Mouse (Mus musculus) adipocyte (in vitro differentiated cells): ENCODE measurements around the gene Olfr1220.

Experiments used
- DNase-seq: peaks from one replicate; pipeline ENCODE4 v3.0.0-alpha.2; 2016; ENCODE audit warnings: low spot score

Olfr1220 gene

GRCm38 (mm10) chr2:89106735-89107134 lies at the start of gene Olfr1220:
Olfr1220 (minus strand) TSS chr2:89106835.
- no peak for DNase-seq

- DNase-seq, result no peak
These were observed 44.8 kb upstream of the Olfr1220 start, which contains the start of gene Olfr1223 for GRCm38 (mm10) chr2:89151460-89151859. Olfr1223 (minus strand) TSS chr2:89151560.

GRCm38 (mm10) chr2:89132954-89133353 lies 26.3 kb upstream of the Olfr1220 start, which contains the start of gene Olfr1222:
Olfr1222 (minus strand) TSS chr2:89133054.
- DNase-seq, result no peak

DNA sequence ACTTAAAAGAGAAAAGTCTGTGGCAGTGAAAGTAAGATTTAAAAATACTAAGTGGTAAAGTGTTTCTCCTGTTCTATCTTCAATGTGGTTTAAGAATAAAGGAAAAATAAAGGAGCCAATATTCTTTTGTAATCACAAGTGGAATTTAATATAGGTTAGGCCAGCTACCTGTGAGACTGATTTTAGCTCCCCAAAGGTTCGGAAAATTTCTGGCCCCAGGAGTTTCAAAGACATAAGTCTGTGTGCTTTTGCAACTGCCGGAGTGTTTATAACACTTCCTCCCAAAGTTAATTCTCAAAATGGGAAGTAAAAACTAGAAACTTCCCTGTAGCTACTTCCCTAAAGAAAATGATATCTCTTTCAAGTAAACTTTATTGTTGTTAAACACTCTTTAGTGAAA lies 10.5 kb upstream of the Olfr1220 start, which contains the start of gene Olfr1221:
Olfr1221 (minus strand) TSS at position 101 of the 400 bp plus-strand sequence.
- DNase-seq, result no peak

- no peak for DNase-seq
These were observed 984 bp downstream of the Olfr1220 start for GRCm38 (mm10) chr2:89105651-89106050.

- no peak for DNase-seq
These were observed 12.8 kb downstream of the Olfr1220 start for GRCm38 (mm10) chr2:89093848-89094247.

- DNase-seq, result no peak
These were observed 23.2 kb downstream of the Olfr1220 start, which contains the start of gene Olfr1219 for GRCm38 (mm10) chr2:89083413-89083812. Olfr1219 (minus strand) TSS chr2:89083513.

DNA sequence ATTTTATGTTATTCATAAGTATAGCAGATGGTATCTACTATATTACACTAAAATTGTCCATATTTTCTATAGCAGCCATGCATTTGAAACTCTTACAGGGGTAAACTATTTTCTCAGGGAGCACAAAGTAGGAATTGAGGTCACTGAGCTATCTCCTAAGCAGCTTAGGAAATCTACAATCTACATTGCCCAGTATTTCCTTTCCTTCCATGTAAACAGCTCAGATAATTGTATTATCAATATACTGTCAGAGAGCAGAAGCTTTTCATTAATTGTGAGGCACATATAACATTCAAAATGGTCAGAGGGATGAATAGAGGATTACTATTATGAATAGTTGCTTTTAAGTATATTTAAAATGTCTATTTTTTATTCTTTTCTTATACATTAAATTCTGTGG lies 25.1 kb downstream of the Olfr1220 start:
- no peak for DNase-seq

DNA sequence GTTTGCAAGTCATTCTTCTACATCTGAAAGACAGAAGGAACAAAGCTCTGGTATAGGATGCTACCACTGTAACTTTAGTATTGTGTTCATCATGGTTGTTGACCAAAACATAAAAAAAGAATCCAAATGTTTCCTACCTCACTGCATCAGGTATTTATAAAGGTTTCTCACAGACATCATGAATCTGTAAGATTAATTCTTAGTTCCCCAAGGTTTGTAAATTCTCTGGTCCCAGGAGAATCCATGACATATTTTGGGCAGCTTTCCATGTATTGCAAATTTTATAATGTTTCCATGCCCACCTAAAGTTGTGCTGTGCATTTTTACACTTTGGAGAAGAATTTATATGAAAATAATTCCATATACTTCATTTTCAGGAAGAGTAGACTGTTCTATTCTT lies 45.5 kb downstream of the Olfr1220 start, which contains the start of gene Olfr1218:
Olfr1218 (minus strand) TSS at position 101 of the 400 bp plus-strand sequence.
- DNase-seq, result no peak
